Mouse (Mus musculus): Measurements from ENCODE around the gene St3gal3.

The St3gal3 gene

GRCm38 (mm10) chr4:118019640-118020039, 115.1 kb downstream of the St3gal3 start:
- no peak for DNase-seq (ENCODE audit: low spot score in 2 of 2)

DNA sequence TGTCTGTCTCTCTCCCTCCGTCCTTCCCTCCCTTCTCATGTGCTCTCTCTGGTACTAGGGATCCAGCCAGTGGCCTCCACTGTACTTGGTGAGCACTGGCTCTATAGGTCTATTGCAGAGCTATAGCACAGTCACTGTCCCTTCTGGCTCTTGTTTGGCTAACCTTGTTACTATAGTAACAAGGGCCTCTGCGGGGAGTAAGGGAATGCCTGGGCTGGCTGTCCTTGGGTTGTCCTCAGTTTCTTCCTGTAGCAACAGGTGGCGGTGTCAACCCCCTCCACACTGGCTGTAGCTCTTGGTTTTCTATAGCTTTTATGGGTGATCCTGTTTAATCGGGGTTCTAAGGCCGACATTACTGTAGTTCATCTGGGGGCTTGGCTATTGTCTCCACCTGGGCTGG, 115.5 kb downstream of the St3gal3 start:
- DNase-seq (ENCODE audit: low spot score in 2 of 2), result no peak

- no peak for DNase-seq (ENCODE audit: low spot score in 2 of 2)
Measured at GRCm38 (mm10) chr4:118017021-118017805, 117.5 kb downstream of the St3gal3 start.

- DNase-seq (ENCODE audit: low spot score in 2 of 2), result no peak
Measured at GRCm38 (mm10) chr4:118016323-118016911, 118.3 kb downstream of the St3gal3 start.

DNA sequence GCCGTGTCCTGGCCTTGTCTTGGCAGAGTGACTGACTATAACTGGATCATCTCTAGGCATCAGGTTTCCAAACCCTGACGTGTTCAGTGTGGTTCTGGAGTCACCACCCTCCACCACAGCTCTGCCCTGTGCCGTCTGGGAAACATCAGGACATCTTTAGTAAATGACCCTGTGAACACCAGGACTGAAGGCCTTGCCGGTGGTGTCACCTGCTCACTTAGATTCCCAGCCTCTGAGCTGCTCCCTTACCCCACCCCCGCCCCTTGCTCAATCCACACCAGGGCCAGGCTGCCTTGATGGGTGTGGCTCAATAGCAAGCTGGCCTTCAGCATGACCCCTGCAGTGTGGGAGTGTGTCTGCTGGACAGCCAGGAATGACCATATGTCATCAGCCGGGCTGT, 119.1 kb downstream of the St3gal3 start:
- no peak for DNase-seq (ENCODE audit: low spot score in 2 of 2)

- DNase-seq (ENCODE audit: low spot score in 2 of 2), result no peak
Measured at GRCm38 (mm10) chr4:118015126-118015525, 119.6 kb downstream of the St3gal3 start.

GRCm38 (mm10) chr4:118010661-118011173, 124.0 kb downstream of the St3gal3 start:
- no peak for DNase-seq (ENCODE audit: low spot score in 2 of 2)

DNA sequence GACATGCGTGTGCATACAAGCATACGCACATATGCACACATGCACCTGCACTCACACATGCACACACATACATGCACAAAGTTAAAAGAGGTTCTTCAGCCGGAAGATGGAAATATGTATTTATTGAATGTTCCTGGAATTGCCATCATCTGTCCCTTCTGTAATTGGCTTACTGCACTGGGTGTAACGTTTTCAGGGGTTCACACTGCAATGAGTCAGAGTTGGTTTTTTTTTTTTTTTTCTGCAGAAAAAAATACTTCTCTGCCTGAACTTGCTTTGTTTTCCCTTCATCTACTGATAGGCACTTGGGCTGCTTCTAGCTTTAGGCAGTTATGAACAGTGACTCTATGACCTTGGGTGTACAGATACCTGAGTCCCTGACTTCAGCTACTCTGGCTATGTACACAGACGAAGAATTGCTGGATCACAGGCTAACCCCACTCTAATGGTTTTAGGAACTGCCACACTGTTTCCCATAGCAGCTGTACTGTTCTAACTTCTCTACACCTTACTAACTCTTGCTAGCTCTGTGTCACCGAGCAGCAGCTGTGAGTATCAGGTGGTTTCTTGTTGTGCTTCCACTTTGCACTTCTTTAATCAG, 126.2 kb downstream of the St3gal3 start:
- no peak for DNase-seq (ENCODE audit: low spot score in 2 of 2)

GRCm38 (mm10) chr4:118001355-118001754, 133.4 kb downstream of the St3gal3 start:
- DNase-seq (ENCODE audit: low spot score in 2 of 2), result no peak

DNA sequence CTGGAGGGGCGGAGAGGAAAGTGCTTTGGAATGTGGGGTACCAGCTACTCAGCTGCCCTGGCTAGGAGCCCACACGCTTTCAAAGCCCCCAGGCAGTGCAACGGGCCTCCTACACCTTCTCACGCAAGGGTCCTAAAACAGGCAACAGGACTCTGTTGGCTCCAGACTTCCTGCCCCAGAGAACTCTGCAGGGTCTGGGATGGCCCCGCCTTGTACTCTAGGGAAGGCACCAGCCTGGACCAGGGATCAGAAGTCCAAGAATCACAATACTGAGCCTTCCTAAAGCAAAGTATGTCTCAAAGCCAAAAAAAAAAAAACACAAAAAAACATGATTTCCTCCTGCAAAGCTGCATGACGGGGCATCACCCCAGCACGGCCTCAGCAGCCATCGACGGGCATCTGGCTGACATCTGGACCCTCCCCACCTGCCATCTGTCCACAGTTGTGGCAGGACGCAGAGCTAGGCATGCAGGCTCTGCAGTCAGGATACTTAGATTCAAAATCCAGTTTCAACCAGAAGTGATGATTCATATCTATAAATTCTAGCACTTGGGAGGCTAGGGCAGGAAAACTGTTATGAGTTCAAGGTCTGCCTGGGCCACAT, 134.0 kb downstream of the St3gal3 start:
- DNase-seq (ENCODE audit: low spot score in 2 of 2), result no peak

GRCm38 (mm10) chr4:117999951-118000350, 134.8 kb downstream of the St3gal3 start:
- DNase-seq (ENCODE audit: low spot score in 2 of 2), result no peak

DNA sequence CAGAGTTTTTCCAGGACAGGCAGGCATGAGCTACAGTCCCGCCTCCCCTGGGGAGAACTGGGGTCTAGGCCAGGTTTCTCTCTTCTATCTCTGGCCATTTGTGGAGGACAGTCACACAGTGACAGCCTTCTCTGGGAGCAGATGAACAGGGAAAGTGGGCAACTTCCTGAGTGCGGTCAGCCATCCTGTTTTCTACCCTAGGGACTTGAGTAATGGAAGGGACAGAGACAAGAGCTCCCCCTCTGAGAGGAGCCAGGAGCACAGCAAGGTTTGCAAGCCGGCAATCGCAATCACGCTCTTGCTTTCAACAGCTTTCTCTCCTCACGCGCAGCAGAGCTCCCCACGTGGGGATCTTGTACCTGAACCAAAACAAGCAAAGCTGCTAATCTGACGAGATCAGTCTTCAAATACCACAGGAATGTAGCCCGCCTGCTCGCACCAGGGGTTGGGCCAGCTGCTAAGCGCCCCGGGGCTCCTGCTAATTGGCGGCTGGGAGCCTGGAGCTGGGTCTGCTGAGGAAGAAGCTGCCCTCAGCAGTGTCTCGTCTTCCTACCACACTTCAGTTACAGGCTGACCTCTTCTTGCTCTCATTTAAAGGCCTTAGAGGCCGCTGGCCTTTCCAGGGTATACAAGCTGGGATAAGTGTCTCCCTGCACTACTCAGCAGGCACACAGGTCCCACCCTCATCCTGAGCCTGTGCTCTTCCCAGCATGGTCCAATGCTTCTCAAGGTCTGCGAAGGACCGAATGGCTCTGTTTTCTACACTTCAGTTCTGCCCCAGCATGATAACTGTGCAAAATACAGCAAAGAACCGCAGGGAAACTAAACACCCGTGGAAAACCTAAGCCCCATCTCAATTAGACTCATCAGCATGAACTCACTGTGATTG, 137.1 kb downstream of the St3gal3 start:
- peak; percentile 41 to 64 for DNase-seq (ENCODE audit: low spot score in 2 of 2)

DNA sequence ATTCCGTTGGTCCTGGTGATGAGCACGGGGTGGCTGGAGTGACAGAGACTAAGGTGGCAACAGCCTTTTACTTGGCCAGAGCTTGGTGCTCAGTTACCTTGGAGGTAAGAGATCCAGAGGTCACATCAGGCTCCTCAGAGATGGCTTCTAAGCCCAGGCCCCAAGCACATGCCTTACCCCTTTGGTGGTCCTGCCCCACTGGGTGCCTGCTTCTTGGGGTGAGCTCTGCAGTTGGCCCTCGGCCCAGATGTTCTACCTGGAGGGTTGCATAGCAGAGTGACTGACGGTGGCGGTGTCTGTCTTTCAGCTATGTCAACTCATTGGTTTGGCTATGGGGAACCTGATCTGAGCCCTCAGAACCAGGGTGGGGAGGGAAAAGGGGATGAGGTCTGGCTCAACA, 138.0 kb downstream of the St3gal3 start:
- no peak for DNase-seq (ENCODE audit: low spot score in 2 of 2)

- DNase-seq (ENCODE audit: low spot score in 2 of 2), result no peak
Measured at GRCm38 (mm10) chr4:117995461-117995860, 139.3 kb downstream of the St3gal3 start.

- no peak for DNase-seq (ENCODE audit: low spot score in 2 of 2)
Measured at GRCm38 (mm10) chr4:117993421-117993820, 141.3 kb downstream of the St3gal3 start.

GRCm38 (mm10) chr4:117992872-117993271, 141.8 kb downstream of the St3gal3 start:
- no peak for DNase-seq (ENCODE audit: low spot score in 2 of 2)

- DNase-seq (ENCODE audit: low spot score in 2 of 2), result no peak
Measured at GRCm38 (mm10) chr4:117992036-117992435, 142.7 kb downstream of the St3gal3 start.

DNA sequence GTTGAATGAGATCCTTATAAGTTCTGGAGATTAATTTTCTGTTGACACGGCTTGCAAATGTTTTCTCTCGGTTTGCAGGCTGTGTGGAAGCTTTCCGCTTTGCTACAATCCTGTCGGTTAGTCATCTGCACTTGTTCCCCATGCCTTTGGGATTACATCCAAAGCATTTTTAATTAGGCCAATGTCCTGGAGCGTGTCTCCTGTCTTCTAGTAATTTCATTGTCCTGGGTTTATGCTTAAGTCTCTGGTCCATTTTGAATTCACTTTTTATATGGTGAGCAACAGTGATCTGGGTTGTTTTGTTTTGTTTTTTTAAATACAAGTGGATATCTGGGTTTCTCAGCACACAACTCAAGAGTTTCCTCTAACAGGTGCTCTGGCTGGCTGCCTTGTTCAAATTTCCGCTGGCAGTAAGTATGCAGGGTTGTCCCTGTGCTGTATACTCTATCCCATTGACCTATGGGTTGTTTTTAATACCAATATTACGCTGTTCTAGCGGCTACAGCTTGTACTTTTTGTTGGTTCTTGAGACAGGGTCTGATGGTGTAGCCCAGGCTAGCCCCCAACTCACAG, 143.6 kb downstream of the St3gal3 start:
- DNase-seq (ENCODE audit: low spot score in 2 of 2), result no peak

- no peak for DNase-seq (ENCODE audit: low spot score in 2 of 2)
Measured at GRCm38 (mm10) chr4:117990571-117990970, 144.1 kb downstream of the St3gal3 start.

DNA sequence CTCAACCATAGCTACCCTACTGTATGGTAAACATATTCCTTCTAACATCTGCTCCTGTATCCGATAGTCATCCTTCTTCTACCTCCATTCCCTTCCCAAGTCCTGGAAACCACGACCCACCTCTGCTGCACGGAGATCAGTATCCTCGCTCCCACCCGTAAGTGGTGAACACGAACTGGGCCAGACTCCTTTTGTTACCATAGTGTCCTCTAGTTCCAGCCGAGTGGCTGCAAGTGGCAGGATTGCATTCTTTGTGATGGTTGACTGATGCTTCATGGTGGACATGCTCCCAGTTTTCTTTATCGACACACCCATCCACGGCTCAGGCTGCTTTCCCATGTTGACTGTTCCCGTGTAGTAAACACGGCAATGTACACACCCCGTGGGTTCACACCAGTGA, 144.9 kb downstream of the St3gal3 start:
- no peak for DNase-seq (ENCODE audit: low spot score in 2 of 2)

DNA sequence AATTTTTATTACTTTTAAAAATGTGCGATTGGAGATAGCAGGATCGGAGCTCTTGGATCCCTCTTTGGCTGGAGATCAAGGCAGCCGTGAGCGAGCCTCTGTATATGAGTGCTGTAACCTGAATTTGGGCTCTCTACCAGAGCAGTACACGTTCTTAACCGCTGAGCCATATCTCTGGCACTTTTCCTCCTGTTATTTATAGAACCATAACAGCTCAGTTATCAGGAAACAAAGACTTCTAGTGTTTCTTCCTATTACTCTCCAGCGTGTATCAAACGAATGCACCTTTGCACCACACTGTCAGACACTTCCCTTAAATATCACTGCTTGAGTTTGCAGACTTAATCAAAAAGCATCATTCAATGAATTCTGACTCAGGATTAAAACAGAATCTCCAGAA, 147.9 kb downstream of the St3gal3 start:
- peak in 1 of 2 experiments; percentile 42 for DNase-seq (ENCODE audit: low spot score in 2 of 2)

All from heart, adult 9 months (tissue).